Mouse (Mus musculus) heart, embryonic 11.5 days (tissue): ENCODE measurements around the gene Parn. TPM values are rescaled to one million over a fixed set of nuclear protein-coding genes. Genes with fewer than 3 reads are reported as not detected.

Experiments used
- ATAC-seq: fragments of 200-750 bp; cut with Nextera tagmentation; replicated peaks from 2 replicates; pipeline ENCODE4 v1.8.0; 2017; ENCODE audit warnings: moderate library complexity; ENCODE audit not compliant: insufficient number of reproducible peaks, low FRiP score, low TSS enrichment
- H3K27ac ChIP-seq: fragments of 300-500 bp; sonication (generic); 2 replicates; pipeline ENCODE4 v1.5.1; 2014; ENCODE audit warnings: mild to moderate bottlenecking, low read depth, low read length
- H3K27me3 ChIP-seq: fragments of 300-500 bp; sonication (generic); 2 replicates; pipeline ENCODE4 v1.6.1; 2014; ENCODE audit warnings: mild to moderate bottlenecking, low read length, mixed read lengths; ENCODE audit not compliant: control insufficient read depth, insufficient read depth
- H3K36me3 ChIP-seq: fragments of 300-500 bp; sonication (generic); 2 replicates; pipeline ENCODE4 v1.6.1; 2014; ENCODE audit warnings: mild to moderate bottlenecking, low read length, moderate library complexity, mixed read lengths; ENCODE audit not compliant: control insufficient read depth, insufficient read depth
- H3K4me1 ChIP-seq: fragments of 300-500 bp; sonication (generic); 2 replicates; pipeline ENCODE4 v1.6.1; 2014; ENCODE audit warnings: low read length; ENCODE audit not compliant: control insufficient read depth, insufficient read depth
- H3K4me2 ChIP-seq: fragments of 300-500 bp; sonication (generic); 2 replicates; pipeline ENCODE4 v1.6.1; 2014; ENCODE audit warnings: mild to moderate bottlenecking, moderate library complexity
- H3K4me3 ChIP-seq: fragments of 300-500 bp; sonication (generic); 2 replicates; pipeline ENCODE4 v1.5.1; 2014; ENCODE audit warnings: low read depth, low read length
- H3K9ac ChIP-seq: fragments of 300-500 bp; sonication (generic); 2 replicates; pipeline ENCODE4 v1.6.1; 2014; ENCODE audit warnings: mild to moderate bottlenecking, low read depth, low read length, moderate library complexity
- H3K9me3 ChIP-seq: fragments of 300-500 bp; sonication (generic); replicated peaks from 2 replicates; pipeline ENCODE4 v1.6.1; 2016; ENCODE audit warnings: low read length; ENCODE audit not compliant: control insufficient read depth
- WGBS: fragments of 180-500 bp; shearing (Covaris S2); extraction: QIAGEN DNeasy Blood & Tissue Kit; methylation state at CpG from one replicate; pipeline ENCODE4 v1.1.7; 2014; ENCODE audit not compliant: insufficient replicate concordance; 5-methylcytosine and 5-hydroxymethylcytosine counted together
- polyA plus RNA-seq: library from polyadenylated mRNA; unstranded; fragments of >200 nt; fragmentation: Nextera tagmentation; extraction: Ambion mirVana; gene quantifications from 2 replicates; pipeline ENCODE4 v1.2.1, GENCODE M21; 2014

Gene Parn
- polyA plus RNA-seq, 1 experiment from 2014 or later = 24.4 TPM

GRCm38 (mm10) chr16:13538213-13538932, 129.6 kb downstream of the Parn start:
- peaks cover 2% of the 10 kb centered on the region; the same call in 1 of the 2 replicates for H3K36me3 ChIP-seq
- H3K9ac ChIP-seq = no peak overlapping the region
- H3K4me3 ChIP-seq = no peak overlapping the region
- H3K27ac ChIP-seq = no peak overlapping the region
- H3K27me3 ChIP-seq = no peaks in the 10 kb centered on the region
- H3K4me2 ChIP-seq = no peak overlapping the region
- no peaks in the 10 kb centered on the region for H3K9me3 ChIP-seq
- 70% methylated on average over 13 of the region's 13 CpGs for WGBS
- no peaks in the 10 kb centered on the region for H3K4me1 ChIP-seq
- no peak for ATAC-seq

GRCm38 (mm10) chr16:13536404-13536803, 131.6 kb downstream of the Parn start:
- no peak overlapping the region for H3K9ac ChIP-seq
- no peak for ATAC-seq
- no peaks in the 10 kb centered on the region for H3K4me1 ChIP-seq
- H3K27me3 ChIP-seq = no peaks in the 10 kb centered on the region
- H3K9me3 ChIP-seq = no peaks in the 10 kb centered on the region
- WGBS = 78% methylated on average over 7 of the region's 7 CpGs
- H3K27ac ChIP-seq = no peak overlapping the region
- no peak overlapping the region for H3K4me3 ChIP-seq
- peaks cover 2% of the 10 kb centered on the region; the same call in 1 of the 2 replicates for H3K36me3 ChIP-seq
- H3K4me2 ChIP-seq = no peak overlapping the region

- H3K4me3 ChIP-seq = no peak overlapping the region
- H3K4me1 ChIP-seq = no peaks in the 10 kb centered on the region
- no peak overlapping the region for H3K9ac ChIP-seq
- no peak overlapping the region for H3K27ac ChIP-seq
- no peak for ATAC-seq
- H3K36me3 ChIP-seq = peaks cover 2% of the 10 kb centered on the region; the same call in 1 of the 2 replicates
- H3K27me3 ChIP-seq = no peaks in the 10 kb centered on the region
- 48% methylated on average over 12 of the region's 12 CpGs for WGBS
- H3K9me3 ChIP-seq = no peaks in the 10 kb centered on the region
- H3K4me2 ChIP-seq = no peak overlapping the region
Measured at GRCm38 (mm10) chr16:13535856-13536255, 132.1 kb downstream of the Parn start.

- no peak overlapping the region for H3K9ac ChIP-seq
- no peak for ATAC-seq
- H3K9me3 ChIP-seq = no peaks in the 10 kb centered on the region
- H3K4me1 ChIP-seq = no peaks in the 10 kb centered on the region
- H3K27me3 ChIP-seq = no peaks in the 10 kb centered on the region
- H3K4me3 ChIP-seq = no peak overlapping the region
- H3K27ac ChIP-seq = no peak overlapping the region
- H3K36me3 ChIP-seq = peaks cover 2% of the 10 kb centered on the region; the same call in 1 of the 2 replicates
- H3K4me2 ChIP-seq = no peak overlapping the region
Measured at GRCm38 (mm10) chr16:13532840-13533239, 135.1 kb downstream of the Parn start.

- no peaks in the 10 kb centered on the region for H3K27me3 ChIP-seq
- H3K9ac ChIP-seq = no peak overlapping the region
- H3K4me1 ChIP-seq = no peaks in the 10 kb centered on the region
- whole genome bisulfite sequencing = 79% methylated on average over 5 of the region's 5 CpGs
- H3K36me3 ChIP-seq = no peaks in the 10 kb centered on the region
- no peak for ATAC-seq
- H3K27ac ChIP-seq = no peak overlapping the region
- no peak overlapping the region for H3K4me3 ChIP-seq
- H3K4me2 ChIP-seq = no peak overlapping the region
- H3K9me3 ChIP-seq = no peaks in the 10 kb centered on the region
Measured at GRCm38 (mm10) chr16:13531279-13531678, 136.7 kb downstream of the Parn start.

- no peaks in the 10 kb centered on the region for H3K4me1 ChIP-seq
- no peak for ATAC-seq
- peaks cover 4% of the 10 kb centered on the region; the same call in 1 of the 2 replicates for H3K27me3 ChIP-seq
- no peaks in the 10 kb centered on the region for H3K36me3 ChIP-seq
- no peak overlapping the region for H3K9ac ChIP-seq
- H3K9me3 ChIP-seq = no peaks in the 10 kb centered on the region
- 66% methylated on average over 6 of the region's 6 CpGs for WGBS
- no peak overlapping the region for H3K4me2 ChIP-seq
- no peak overlapping the region for H3K4me3 ChIP-seq
- H3K27ac ChIP-seq = no peak overlapping the region
Measured at GRCm38 (mm10) chr16:13521359-13521758, 146.6 kb downstream of the Parn start.

- Histone ChIP-seq H3K4me2 (no peak overlapping the region), H3K36me3 (no peaks in the 10 kb centered on the region), H3K9ac (no peak overlapping the region), H3K9me3 (no peaks in the 10 kb centered on the region), H3K4me3 (no peak overlapping the region), H3K4me1 (no peaks in the 10 kb centered on the region), H3K27me3 (peaks cover 4% of the 10 kb centered on the region; the same call in 1 of the 2 replicates), H3K27ac (no peak overlapping the region)
- ATAC-seq = no peak
- 73% methylated on average over 6 of the region's 6 CpGs for WGBS
Measured at GRCm38 (mm10) chr16:13520301-13520700, 147.7 kb downstream of the Parn start.

- Histone ChIP-seq H3K36me3 (no peaks in the 10 kb centered on the region), H3K27me3 (peaks cover 4% of the 10 kb centered on the region; the same call in 1 of the 2 replicates), H3K27ac (no peak overlapping the region), H3K4me2 (no peak overlapping the region), H3K4me3 (no peak overlapping the region), H3K4me1 (no peaks in the 10 kb centered on the region), H3K9ac (no peak overlapping the region), H3K9me3 (no peaks in the 10 kb centered on the region)
- WGBS = 60% methylated on average over 3 of the region's 3 CpGs
- no peak for ATAC-seq
Measured at GRCm38 (mm10) chr16:13516214-13516613, 151.8 kb downstream of the Parn start.

GRCm38 (mm10) chr16:13515524-13515923, 152.4 kb downstream of the Parn start:
- H3K27ac ChIP-seq = no peak overlapping the region
- H3K4me1 ChIP-seq = no peaks in the 10 kb centered on the region
- peaks cover 4% of the 10 kb centered on the region; the same call in 1 of the 2 replicates for H3K27me3 ChIP-seq
- no peak overlapping the region for H3K4me3 ChIP-seq
- H3K9me3 ChIP-seq = no peaks in the 10 kb centered on the region
- H3K4me2 ChIP-seq = no peak overlapping the region
- H3K36me3 ChIP-seq = no peaks in the 10 kb centered on the region
- no peak for ATAC-seq
- no peak overlapping the region for H3K9ac ChIP-seq
- 87% methylated on average over 7 of the region's 7 CpGs for WGBS
